Mouse (Mus musculus) forebrain, postnatal 0 days (tissue): ENCODE measurements at regions not wholly inside any gene's neighbourhood (a gene's known extent, or its start where the extent isn't known, plus 50 kb on each side); places are given as distances from the start of the nearest gene placed in this dataset.

Experiments
- ATAC-seq: fragments of 200-750 bp; cut with Nextera tagmentation; 2 replicates; pipeline ENCODE4 v1.8.0; 2017; ENCODE audit warnings: mild to moderate bottlenecking, moderate library complexity
- DNase-seq: peaks from one replicate; pipeline ENCODE4 v3.0.0-alpha.2; 2015
- H3K27ac ChIP-seq: fragments of 300-500 bp; sonication (generic); 2 replicates; pipeline ENCODE4 v1.5.1; 2014; ENCODE audit warnings: low read depth, mild to moderate bottlenecking, antibody characterized with exemption, low read length, moderate library complexity, mixed read lengths
- H3K27me3 ChIP-seq: fragments of 300-500 bp; sonication (generic); 2 replicates; pipeline ENCODE4 v1.6.1; 2014; ENCODE audit warnings: mild to moderate bottlenecking, low read length, mixed read lengths; ENCODE audit not compliant: insufficient read depth
- H3K36me3 ChIP-seq: fragments of 300-500 bp; sonication (generic); 2 replicates; pipeline ENCODE4 v1.6.1; 2014; ENCODE audit warnings: mild to moderate bottlenecking, moderate library complexity; ENCODE audit not compliant: insufficient read depth
- H3K4me1 ChIP-seq: fragments of 300-500 bp; sonication (generic); 2 replicates; pipeline ENCODE4 v1.6.1; 2014; ENCODE audit warnings: antibody characterized with exemption; ENCODE audit not compliant: insufficient read depth
- H3K4me2 ChIP-seq: fragments of 300-500 bp; sonication (generic); 2 replicates; pipeline ENCODE4 v1.6.1; 2014; ENCODE audit warnings: low read depth, mild to moderate bottlenecking, moderate library complexity
- H3K4me3 ChIP-seq: fragments of 300-500 bp; sonication (generic); 2 replicates; pipeline ENCODE4 v1.5.1; 2014; ENCODE audit warnings: low read depth, low read length, mixed read lengths
- H3K9ac ChIP-seq: fragments of 300-500 bp; sonication (generic); 2 replicates; pipeline ENCODE4 v1.6.1; 2014; ENCODE audit warnings: mild to moderate bottlenecking
- H3K9me3 ChIP-seq: fragments of 300-500 bp; sonication (generic); 2 replicates; pipeline ENCODE4 v1.6.1; 2016; ENCODE audit warnings: low read length
- CTCF ChIP-seq: sonication (generic); IDR thresholded peaks from 2 replicates; pipeline ENCODE4 v1.5.1; 2016; ENCODE audit warnings: antibody characterized with exemption, control low read depth, low read depth
- WGBS: fragments of 180-500 bp; shearing (Covaris S2); extraction: QIAGEN DNeasy Blood & Tissue Kit; methylation state at CpG from one replicate; pipeline ENCODE4 v1.1.7; 2014; 5-methylcytosine and 5-hydroxymethylcytosine counted together

DNA sequence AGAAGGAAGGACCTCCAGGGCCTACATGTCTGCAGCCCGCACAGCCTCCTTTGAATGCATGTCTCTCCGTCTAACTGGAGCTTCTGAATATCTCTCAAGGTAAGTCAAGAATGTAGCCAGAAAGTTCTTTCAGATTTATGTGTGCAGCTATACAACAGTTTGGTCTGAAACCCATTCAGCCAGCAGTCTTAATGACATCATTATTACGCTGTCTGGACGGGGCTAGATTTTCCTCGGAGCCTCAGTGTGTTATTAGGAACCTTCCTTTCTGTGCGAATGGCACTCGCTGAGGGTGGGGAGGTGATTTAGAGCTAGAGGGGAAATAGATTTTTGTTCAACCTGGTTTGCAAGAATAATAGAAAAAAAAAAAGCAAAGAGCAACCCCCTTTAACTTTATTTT, 116.9 kb upstream of the Rnf219 start:
- Histone ChIP-seq H3K4me3 (no peak overlapping the region), H3K9ac (no peak overlapping the region), H3K9me3 (no peaks in the 10 kb centered on the region), H3K27me3 (0 out of 2 replicates have a peak, but pooled peaks cover 4% of the 10 kb centered on the region), H3K4me2 (no peak overlapping the region), H3K4me1 (no peaks in the 10 kb centered on the region), H3K36me3 (no peaks in the 10 kb centered on the region), H3K27ac (no peak overlapping the region)
- WGBS, result 34% methylated on average over 7 of the region's 7 CpGs
- no peak for DNase-seq
- no peak for TF ChIP-seq CTCF
- ATAC-seq, result no peak

- no peak overlapping the region for H3K27ac ChIP-seq
- no peak overlapping the region for H3K4me3 ChIP-seq
- no peak overlapping the region for H3K4me2 ChIP-seq
- no peak for DNase-seq
- H3K36me3 ChIP-seq, result no peaks in the 10 kb centered on the region
- no peaks in the 10 kb centered on the region for H3K27me3 ChIP-seq
- no peak for ATAC-seq
- 65% methylated on average over 3 of the region's 3 CpGs for WGBS
- no peaks in the 10 kb centered on the region for H3K4me1 ChIP-seq
- no peak for TF ChIP-seq CTCF
- H3K9ac ChIP-seq, result no peak overlapping the region
- no peaks in the 10 kb centered on the region for H3K9me3 ChIP-seq
Observed at GRCm38 (mm10) chr14:104611467-104611866, 89.0 kb upstream of the Rnf219 start.

DNA sequence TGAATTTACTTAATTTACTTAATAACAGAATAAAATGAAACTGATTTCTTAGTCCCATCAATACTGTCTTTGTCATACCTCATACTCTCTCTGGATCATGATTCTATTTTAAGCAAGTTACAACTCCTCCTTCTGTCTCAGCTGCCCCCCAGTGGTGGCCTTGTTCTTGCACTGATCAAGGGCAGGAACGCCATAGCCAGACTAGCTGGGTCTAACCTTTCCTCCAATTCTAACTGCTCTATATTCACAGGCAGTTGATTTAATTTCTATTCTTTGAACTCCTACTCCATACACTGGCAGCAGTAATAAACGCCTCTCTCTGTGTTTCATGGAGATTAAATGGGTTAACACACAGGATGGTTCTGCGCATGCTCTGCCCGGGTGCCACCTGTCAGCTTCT, 87.9 kb upstream of the Rnf219 start:
- no peaks in the 10 kb centered on the region for H3K27me3 ChIP-seq
- no peak for ATAC-seq
- no peak overlapping the region for H3K4me2 ChIP-seq
- no peak overlapping the region for H3K4me3 ChIP-seq
- H3K27ac ChIP-seq, result no peak overlapping the region
- H3K9me3 ChIP-seq, result no peaks in the 10 kb centered on the region
- no peaks in the 10 kb centered on the region for H3K4me1 ChIP-seq
- 64% methylated on average over 4 of the region's 4 CpGs for WGBS
- H3K9ac ChIP-seq, result no peak overlapping the region
- TF ChIP-seq CTCF, result no peak; the same call in 1 of the 2 replicates
- no peak for DNase-seq
- no peaks in the 10 kb centered on the region for H3K36me3 ChIP-seq

- no peak for DNase-seq
- 86% methylated on average over 3 of the region's 3 CpGs for WGBS
- Histone ChIP-seq H3K27me3 (no peaks in the 10 kb centered on the region), H3K4me3 (no peak overlapping the region), H3K9ac (no peak overlapping the region), H3K36me3 (no peaks in the 10 kb centered on the region), H3K9me3 (no peaks in the 10 kb centered on the region), H3K4me2 (no peak overlapping the region), H3K27ac (no peak overlapping the region), H3K4me1 (no peaks in the 10 kb centered on the region)
- no peak for TF ChIP-seq CTCF
- ATAC-seq, result no peak
Observed at GRCm38 (mm10) chr14:104594851-104595250, 72.4 kb upstream of the Rnf219 start.
